Mouse (Mus musculus): ENCODE measurements around the gene Tfap2e.
A peak's percentile ranks its signal among the peaks of the same experiment; 100 is the strongest.

GRCm38 (mm10) chr4:126745506-126746193 lies 9.6 kb upstream of the Tfap2e start:
- TF ChIP-seq CTCF (IDR thresholded peaks at IDR 0.05; ENCODE audit: extremely low read depth, insufficient read depth, low read length), result peak; percentile 55
- no peak for TF ChIP-seq POLR2A (IDR thresholded peaks at IDR 0.05; ENCODE audit: extremely low read depth, insufficient read depth, low read length)

All from cortical plate, adult 2 months (tissue).